Comparison of ENCODE assay signal across 25 mouse cellular contexts in genomic region chr10:84590956-84591355, GRCm38 (mm10). TPM values are rescaled to one million over a fixed set of nuclear protein-coding genes. Genes with fewer than 3 reads are reported as not detected.
A peak's percentile ranks its signal among the peaks of the same experiment; 100 is the strongest.
DNase-seq lines count a peak whose midpoint lies in the region; ATAC-seq and TF ChIP-seq lines count a peak whose summit lies in the region.
"Had no signal": no experiment of that assay in that cellular context is flagged by ENCODE, and none has a peak within 500 bp of the region (broad histone marks: within the 10 kb centered on the region; RNA-seq: fewer than 3 reads in every experiment).

No protein-coding gene starts in this region.

- TF ChIP-seq CTCF in heart, adult 2 months (IDR thresholded peaks at IDR 0.05) = no peak
- no peak for TF ChIP-seq CTCF in testis, adult 2 months (IDR thresholded peaks at IDR 0.05; ENCODE audit: control insufficient read depth, insufficient read depth, insufficient replicate concordance, low read depth, low read length)

- no peak overlapping the region for H3K9ac ChIP-seq in heart, adult 2 months (ENCODE audit: low read depth, low read length)
- no peak overlapping the region for H3K9ac ChIP-seq in heart, embryonic 11.5 days (ENCODE audit: low read depth, low read length)
- H3K9ac ChIP-seq: heart, embryonic 15.5 days; hindbrain, embryonic 14.5 days; limb, embryonic 15.5 days; liver, embryonic 14.5 days; midbrain, embryonic 15.5 days; neural tube, embryonic 12.5 days had no signal

- peaks cover 1% of the 10 kb centered on the region for H3K79me2 ChIP-seq in heart, adult 2 months (replicated peaks; ENCODE audit: control insufficient read depth, insufficient read depth, low read length)

- peaks cover 4% of the 10 kb centered on the region for H3K4me1 ChIP-seq in heart, adult 2 months (ENCODE audit: control insufficient read depth, insufficient read depth, low read length)
- H3K4me1 ChIP-seq in heart, embryonic 11.5 days (ENCODE audit: control insufficient read depth, insufficient read depth, low read length) = no peaks in the 10 kb centered on the region
- no peaks in the 10 kb centered on the region for H3K4me1 ChIP-seq in testis, adult 2 months (ENCODE audit: control insufficient read depth, insufficient read depth, low read length)
- H3K4me1 ChIP-seq: embryonic facial prominence, embryonic 10.5 days; limb, embryonic 15.5 days; midbrain, embryonic 15.5 days; neural tube, embryonic 12.5 days had no signal

- peak overlapping the region; percentile 58 for H3K27ac ChIP-seq in heart, adult 2 months
- no peak overlapping the region for H3K27ac ChIP-seq in heart, embryonic 11.5 days (ENCODE audit: low read depth, low read length)
- peak overlapping the region; percentile 35; the same call in 1 of the 2 replicates for H3K27ac ChIP-seq in testis, adult 2 months (ENCODE audit: control insufficient read depth, insufficient read depth, low read depth, low read length)
- H3K27ac ChIP-seq: embryonic facial prominence, embryonic 10.5 days; forebrain, embryonic 10.5 days; heart, embryonic 15.5 days; hindbrain, embryonic 14.5 days; kidney, postnatal 0 days; left cerebral cortex, adult 2 months; limb, embryonic 15.5 days; liver, embryonic 14.5 days; midbrain, embryonic 15.5 days; neural tube, embryonic 12.5 days; stomach, postnatal 0 days had no signal

- no peak for TF ChIP-seq POLR2A in heart, adult 2 months (IDR thresholded peaks at IDR 0.05; ENCODE audit: insufficient read depth, low read depth, low read length)
- TF ChIP-seq POLR2A in testis, adult 2 months (IDR thresholded peaks at IDR 0.05; ENCODE audit: control insufficient read depth, low read depth, low read length) = no peak

- H3K4me2 ChIP-seq in heart, embryonic 11.5 days = no peak overlapping the region
- H3K4me2 ChIP-seq: heart, embryonic 15.5 days; hindbrain, embryonic 14.5 days; limb, embryonic 15.5 days; midbrain, embryonic 15.5 days; neural tube, embryonic 12.5 days had no signal

- TF ChIP-seq EP300 in heart, adult 2 months (IDR thresholded peaks at IDR 0.05; ENCODE audit: insufficient read depth, low read depth, low read length) = no peak

- no peak for ATAC-seq in heart, embryonic 11.5 days (replicated peaks; ENCODE audit: insufficient number of reproducible peaks, low FRiP score, low TSS enrichment)
- ATAC-seq: forebrain, embryonic 16.5 days; inflammation-experienced regulatory T-cells, adult 6 months; midbrain, embryonic 15.5 days had no signal

- intact Hi-C loops in heart, adult 2 months (cut with DNase I) = no loop called here

- peak in 1 of 2 experiments; percentile 37 for DNase-seq in heart, adult 2 months
- no peak for DNase-seq in testis, postnatal 14 days (ENCODE audit: low spot score)
- peak; percentile 33 for DNase-seq in adrenal gland, postnatal 25 days
- no peak for DNase-seq in right cerebral cortex, postnatal 14 days
- no peak for DNase-seq in B cell, adult 2 months
- DNase-seq: cerebellum, adult 9-10 months; gastrocnemius, postnatal 10 days; heart, postnatal 4 days; kidney, adult 2 months; left cerebral cortex, postnatal 4 days had no signal

- no peak overlapping the region for H3K4me3 ChIP-seq in heart, adult 2 months
- no peak overlapping the region for H3K4me3 ChIP-seq in heart, embryonic 11.5 days (ENCODE audit: low read depth, low read length)
- no peak overlapping the region for H3K4me3 ChIP-seq in testis, adult 2 months (ENCODE audit: control insufficient read depth, low read depth, low read length)
- H3K4me3 ChIP-seq: embryonic facial prominence, embryonic 10.5 days; forebrain, embryonic 10.5 days; heart, embryonic 15.5 days; left cerebral cortex, adult 2 months; limb, embryonic 15.5 days; midbrain, embryonic 15.5 days; neural tube, embryonic 12.5 days had no signal

- H3K36me3 ChIP-seq in heart, adult 2 months (ENCODE audit: control insufficient read depth, insufficient read depth, low read length) = peaks cover 66% of the 10 kb centered on the region
- H3K36me3 ChIP-seq in heart, embryonic 11.5 days (ENCODE audit: control insufficient read depth, insufficient read depth, low read length) = no peaks in the 10 kb centered on the region; the same call in none of the 2 replicates
- H3K36me3 ChIP-seq in testis, adult 2 months (ENCODE audit: control insufficient read depth, insufficient read depth, low read length) = no peaks in the 10 kb centered on the region; the same call in 1 of the 2 replicates
- H3K36me3 ChIP-seq: embryonic facial prominence, embryonic 10.5 days; forebrain, embryonic 10.5 days; midbrain, embryonic 15.5 days had no signal

- no peaks in the 10 kb centered on the region for H3K9me3 ChIP-seq in heart, embryonic 11.5 days (replicated peaks; ENCODE audit: control insufficient read depth, low read length)
- H3K9me3 ChIP-seq: embryonic facial prominence, embryonic 10.5 days; forebrain, embryonic 10.5 days; heart, embryonic 15.5 days; limb, embryonic 15.5 days; midbrain, embryonic 15.5 days; neural tube, embryonic 12.5 days had no signal

- H3K27me3 ChIP-seq in heart, adult 2 months (ENCODE audit: control insufficient read depth, insufficient read depth, low read length) = no peaks in the 10 kb centered on the region
- no peaks in the 10 kb centered on the region for H3K27me3 ChIP-seq in heart, embryonic 11.5 days (ENCODE audit: control insufficient read depth, insufficient read depth, low read length)
- no peaks in the 10 kb centered on the region for H3K27me3 ChIP-seq in testis, adult 2 months (ENCODE audit: control insufficient read depth, insufficient read depth, low read length)
- H3K27me3 ChIP-seq: heart, embryonic 15.5 days; limb, embryonic 15.5 days; midbrain, embryonic 15.5 days; neural tube, embryonic 12.5 days had no signal

- 51% methylated on average over 14 of the region's 14 CpGs for WGBS in heart, adult 2 months
- 74% methylated on average over 14 of the region's 14 CpGs for WGBS in heart, embryonic 11.5 days (ENCODE audit: insufficient replicate concordance)

RNA-seq across cellular contexts. Expression of gene Tcp11l2, which starts 14.5 kb away (rescaled TPM):
- total RNA-seq in heart, adult 2 months (2021) = 100 to 1,000 TPM; 118 to 157 TPM
- polyA plus RNA-seq in heart, adult 2 months (2012; rRNA removed) = 129 and 204 TPM in 2 replicates
- 15.2 and 16.6 TPM in 2 replicates for polyA plus RNA-seq in heart, embryonic 11.5 days (2014; fragmentation: Nextera tagmentation; extraction: Ambion mirVana)
- 14.0 and 18.2 TPM in 2 replicates for polyA plus RNA-seq in testis, adult 2 months (2012; rRNA removed)
- total RNA-seq in adrenal gland, postnatal 25 days (2021) = 43.8 and 67.2 TPM in 2 replicates

RNA-seq across cellular contexts. Expression of gene Polr3b, which starts 31.1 kb away (rescaled TPM):
- 10 to 100 TPM in 1 of 2 experiments, 1 to 10 TPM in 1; 8.9 to 10.9 TPM for total RNA-seq in heart, adult 2 months (2021)
- polyA plus RNA-seq in heart, adult 2 months (2012; rRNA removed) = 3.0 and 5.1 TPM in 2 replicates
- polyA plus RNA-seq in heart, embryonic 11.5 days (2014; fragmentation: Nextera tagmentation; extraction: Ambion mirVana) = 12.5 and 14.4 TPM in 2 replicates
- 4.1 and 4.8 TPM in 2 replicates for polyA plus RNA-seq in testis, adult 2 months (2012; rRNA removed)
- 31.3 and 38.2 TPM in 2 replicates for total RNA-seq in adrenal gland, postnatal 25 days (2021)

RNA-seq across cellular contexts. Expression of gene Ckap4, which starts 57.1 kb away (rescaled TPM):
- total RNA-seq in heart, adult 2 months (2021) = 10 to 100 TPM; 29.9 to 31.4 TPM
- 17.2 and 20.9 TPM in 2 replicates for polyA plus RNA-seq in heart, adult 2 months (2012; rRNA removed)
- polyA plus RNA-seq in heart, embryonic 11.5 days (2014; fragmentation: Nextera tagmentation; extraction: Ambion mirVana) = 103 and 113 TPM in 2 replicates
- 50.1 and 55.7 TPM in 2 replicates for polyA plus RNA-seq in testis, adult 2 months (2012; rRNA removed)
- 47.2 and 49.3 TPM in 2 replicates for total RNA-seq in adrenal gland, postnatal 25 days (2021)
